Mouse (Mus musculus) brain, embryonic 18.5 days (tissue): ENCODE measurements around the gene 1110008L16Rik.
"Not testable (repeated sequence)": the region's sequence is repeated elsewhere in the genome, so short reads cannot be mapped to it uniquely, and the experiment has no call there.

Experiments
- DNase-seq: peaks from one replicate; pipeline ENCODE4 v3.0.0-alpha.2; 2012; ENCODE audit warnings: low read depth, low spot score

The 1110008L16Rik gene

GRCm38 (mm10) chr12:55343045-55343444 is 43.7 kb downstream of the 1110008L16Rik start:
- DNase-seq: not testable (repeated sequence)

GRCm38 (mm10) chr12:55343998-55344397 is 44.6 kb downstream of the 1110008L16Rik start:
- no peak for DNase-seq

- DNase-seq: no peak
These were observed 45.2 kb downstream of the 1110008L16Rik start for GRCm38 (mm10) chr12:55344583-55344982.

DNA sequence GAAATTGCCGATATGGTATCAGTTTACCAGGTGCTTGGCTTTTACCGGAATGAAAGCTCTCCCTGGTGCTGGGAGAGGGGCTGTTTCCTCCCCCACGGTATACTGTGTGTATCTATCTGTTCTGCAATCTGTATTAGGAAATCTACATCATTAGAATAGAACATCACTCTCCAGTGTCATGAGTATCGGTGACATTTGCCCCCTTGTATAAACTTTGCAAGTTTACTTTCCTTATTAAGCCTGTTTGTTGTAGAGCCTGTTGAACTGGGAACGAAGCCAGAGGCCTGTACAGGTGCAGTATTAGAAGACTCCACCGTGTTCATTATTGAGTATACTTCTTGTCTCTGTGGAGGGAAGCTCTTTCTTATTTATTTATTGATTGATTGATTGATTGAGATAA is 54.0 kb downstream of the 1110008L16Rik start:
- DNase-seq: no peak

- no peak for DNase-seq
These were observed 55.5 kb downstream of the 1110008L16Rik start for GRCm38 (mm10) chr12:55354904-55355303.

DNA sequence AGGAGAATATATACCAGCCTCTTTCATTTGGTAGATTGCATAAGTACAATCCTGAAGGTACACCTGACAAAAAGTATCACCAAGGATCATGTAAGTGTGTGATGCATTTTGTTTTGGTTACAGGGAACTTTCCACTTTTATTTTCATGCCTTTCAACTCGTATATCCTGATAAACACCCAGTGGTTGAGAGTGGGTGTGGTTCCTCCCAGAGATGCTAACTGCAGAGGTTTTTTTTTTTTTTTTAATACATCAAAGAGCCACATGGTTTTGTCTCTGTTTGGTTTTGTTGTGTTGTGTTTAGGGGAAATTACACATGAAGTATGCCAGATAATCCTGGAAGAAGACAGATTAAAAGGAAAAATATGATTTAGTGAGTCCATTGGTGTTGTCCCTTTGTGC is 57.9 kb downstream of the 1110008L16Rik start:
- no peak for DNase-seq

DNA sequence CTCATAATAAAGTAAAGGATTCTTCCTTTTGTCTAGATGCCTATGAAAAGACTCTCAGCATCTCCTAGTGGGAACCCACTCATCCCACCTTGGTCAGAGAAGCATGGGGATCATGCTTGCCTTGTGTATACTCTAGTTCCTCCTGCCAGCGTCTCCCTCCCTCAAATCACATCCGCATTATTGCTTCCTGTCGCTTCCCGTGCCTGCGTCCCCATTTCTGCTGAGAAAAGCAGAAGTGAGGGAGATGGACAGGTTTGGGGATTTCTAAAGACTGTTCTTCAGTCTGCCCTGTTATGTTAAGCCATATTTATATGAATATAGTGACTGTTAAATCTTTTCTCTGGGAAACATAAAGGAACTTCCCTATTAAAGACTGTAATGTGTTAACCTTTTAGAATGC is 61.6 kb downstream of the 1110008L16Rik start:
- DNase-seq: no peak

GRCm38 (mm10) chr12:55365083-55365482 is 65.7 kb downstream of the 1110008L16Rik start:
- no peak for DNase-seq

DNA sequence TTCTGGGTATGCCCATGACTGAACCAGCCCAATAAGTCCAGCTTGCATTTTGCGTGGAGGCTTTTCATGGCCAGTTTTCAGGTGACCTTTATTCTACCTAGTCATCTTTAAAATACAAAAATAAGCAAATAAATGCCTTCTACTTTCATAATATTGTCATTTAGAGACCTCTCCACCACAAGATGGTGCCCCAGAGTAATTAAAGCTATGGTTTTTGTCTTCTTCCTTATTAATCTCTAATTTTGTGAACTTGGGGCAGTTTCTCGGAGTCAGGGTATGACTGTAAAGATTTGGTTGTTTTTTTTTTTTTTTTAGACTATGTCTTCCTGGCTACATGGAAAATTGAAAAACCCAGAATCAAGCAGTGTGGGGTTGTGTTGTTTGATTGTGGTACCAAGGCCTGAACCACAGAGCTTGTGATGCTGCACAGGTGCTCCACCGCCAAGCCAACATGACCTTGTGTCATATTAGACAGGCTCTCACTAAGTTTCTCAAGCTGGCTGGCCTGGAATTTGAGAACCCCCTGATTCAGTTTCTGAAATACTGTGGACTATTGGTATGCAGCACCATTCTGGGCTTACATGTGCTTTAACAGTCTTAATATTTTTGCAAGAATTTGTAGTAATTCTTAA is 73.2 kb downstream of the 1110008L16Rik start:
- no peak for DNase-seq

GRCm38 (mm10) chr12:55376956-55377609 is 77.7 kb downstream of the 1110008L16Rik start:
- no peak for DNase-seq

GRCm38 (mm10) chr12:55377610-55377980 is 78.2 kb downstream of the 1110008L16Rik start:
- DNase-seq: no peak

DNA sequence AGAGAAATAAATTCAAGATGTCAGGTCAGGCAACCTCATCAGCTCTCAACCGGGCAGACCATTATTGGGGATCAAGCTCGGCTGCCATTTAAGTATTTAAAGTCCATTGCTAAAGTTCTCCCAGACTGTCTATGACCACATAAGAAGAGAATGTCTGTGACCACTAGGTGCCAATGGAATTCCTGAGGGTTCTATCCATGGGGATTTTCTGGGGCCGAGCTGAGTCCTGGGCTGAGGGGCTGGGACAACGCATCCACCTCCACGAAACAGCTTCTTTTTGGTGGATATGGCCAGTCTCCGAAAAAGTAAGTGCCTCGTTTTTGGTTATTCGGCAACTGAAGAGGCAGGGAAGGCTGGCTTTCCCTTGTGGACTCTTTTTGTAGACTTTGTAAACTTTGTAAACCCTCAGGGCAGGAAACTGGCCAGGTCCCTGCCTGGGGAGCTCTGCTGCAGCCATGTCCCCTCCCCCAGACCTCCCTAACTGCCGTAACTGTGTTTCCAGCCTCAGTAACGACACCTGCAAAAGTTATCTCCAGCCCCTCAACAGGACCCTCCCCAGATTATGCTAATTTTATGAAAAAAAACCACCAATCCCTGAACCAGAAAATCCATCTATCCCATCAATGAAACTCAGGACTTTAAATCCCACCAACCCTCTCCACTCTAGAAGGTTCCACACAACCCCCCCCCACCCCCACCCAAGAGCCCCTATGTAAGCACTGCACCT is 84.8 kb downstream of the 1110008L16Rik start, which contains the start of gene Psma6:
TSS of gene Psma6 (plus strand) at position 200 of the 727 bp plus-strand sequence.
- DNase-seq: no peak

GRCm38 (mm10) chr12:55384826-55385225 is 85.4 kb downstream of the 1110008L16Rik start:
- DNase-seq: no peak

DNA sequence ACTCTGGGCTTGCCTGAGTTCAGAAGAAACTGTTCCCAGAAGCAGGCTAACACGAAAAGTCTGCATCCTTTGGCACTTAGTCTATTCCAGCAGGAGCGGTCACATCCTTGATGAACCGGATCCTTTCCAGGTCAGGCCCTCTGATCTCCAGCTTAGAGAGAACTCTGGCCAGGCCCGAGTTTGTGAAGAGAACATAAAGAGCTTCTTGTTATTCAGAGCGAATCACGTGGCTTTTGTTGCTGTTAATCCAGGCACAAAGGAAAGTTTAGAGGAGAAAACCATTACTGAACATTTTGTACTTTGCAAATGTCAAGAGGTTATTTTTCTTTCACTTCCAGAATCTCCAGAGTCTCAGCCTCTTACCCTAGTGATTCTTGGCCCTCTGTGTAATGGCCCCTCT is 86.6 kb downstream of the 1110008L16Rik start:
- DNase-seq: no peak

- no peak for DNase-seq
These were observed 87.1 kb downstream of the 1110008L16Rik start for GRCm38 (mm10) chr12:55386456-55386855.

GRCm38 (mm10) chr12:55387083-55387787 is 87.9 kb downstream of the 1110008L16Rik start:
- no peak for DNase-seq

DNA sequence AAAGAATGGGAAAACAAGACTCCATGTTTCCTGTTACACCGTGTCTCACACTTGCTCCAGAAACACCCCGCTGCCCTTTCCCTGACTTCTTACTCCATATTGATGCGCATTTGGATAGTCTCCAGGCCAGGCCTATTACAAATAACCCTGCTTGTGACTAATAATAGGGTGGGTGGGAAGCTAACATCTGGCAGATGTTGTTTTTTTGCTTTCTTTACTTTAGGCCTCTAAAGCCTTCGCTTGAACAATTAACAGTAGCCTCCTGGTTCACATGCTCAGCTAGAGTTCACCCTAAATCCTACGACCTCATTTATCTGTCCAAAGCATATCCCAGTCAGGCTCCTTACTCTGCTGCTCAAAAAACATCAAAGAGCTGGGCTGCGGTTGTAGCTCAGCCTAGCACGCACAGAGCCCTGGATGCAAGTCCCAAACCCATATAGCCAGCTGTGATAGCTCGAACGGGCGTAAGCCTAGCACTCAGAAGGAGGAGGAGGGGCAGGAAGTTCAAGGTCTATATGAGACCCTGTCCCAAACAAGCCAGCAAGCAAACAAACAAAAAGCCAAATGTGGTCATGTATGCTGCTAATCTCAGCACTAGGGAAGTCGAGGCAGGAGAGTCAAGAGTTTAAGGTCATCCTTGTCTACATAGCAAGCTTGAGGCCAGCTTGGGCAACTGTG is 88.5 kb downstream of the 1110008L16Rik start:
- DNase-seq: no peak

DNA sequence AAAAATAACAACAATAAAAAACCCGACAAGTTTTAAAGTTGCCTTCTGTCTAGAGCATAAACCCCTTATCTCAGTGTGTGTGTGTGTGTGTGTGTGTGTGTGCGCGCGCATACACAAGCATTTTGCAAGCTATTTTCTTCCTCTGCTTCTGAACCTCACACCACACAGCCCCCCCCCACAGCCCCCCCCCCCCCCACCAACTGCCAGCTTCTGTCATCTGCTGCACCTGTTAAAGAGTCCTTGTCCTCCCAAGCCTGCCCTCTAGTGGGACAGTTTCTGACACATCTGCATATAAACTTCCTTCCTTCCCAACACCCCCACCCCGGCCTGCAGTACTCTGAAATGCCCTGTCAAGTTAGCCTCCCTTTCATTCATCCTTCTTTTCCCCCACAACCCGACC is 89.1 kb downstream of the 1110008L16Rik start:
- no peak for DNase-seq

DNA sequence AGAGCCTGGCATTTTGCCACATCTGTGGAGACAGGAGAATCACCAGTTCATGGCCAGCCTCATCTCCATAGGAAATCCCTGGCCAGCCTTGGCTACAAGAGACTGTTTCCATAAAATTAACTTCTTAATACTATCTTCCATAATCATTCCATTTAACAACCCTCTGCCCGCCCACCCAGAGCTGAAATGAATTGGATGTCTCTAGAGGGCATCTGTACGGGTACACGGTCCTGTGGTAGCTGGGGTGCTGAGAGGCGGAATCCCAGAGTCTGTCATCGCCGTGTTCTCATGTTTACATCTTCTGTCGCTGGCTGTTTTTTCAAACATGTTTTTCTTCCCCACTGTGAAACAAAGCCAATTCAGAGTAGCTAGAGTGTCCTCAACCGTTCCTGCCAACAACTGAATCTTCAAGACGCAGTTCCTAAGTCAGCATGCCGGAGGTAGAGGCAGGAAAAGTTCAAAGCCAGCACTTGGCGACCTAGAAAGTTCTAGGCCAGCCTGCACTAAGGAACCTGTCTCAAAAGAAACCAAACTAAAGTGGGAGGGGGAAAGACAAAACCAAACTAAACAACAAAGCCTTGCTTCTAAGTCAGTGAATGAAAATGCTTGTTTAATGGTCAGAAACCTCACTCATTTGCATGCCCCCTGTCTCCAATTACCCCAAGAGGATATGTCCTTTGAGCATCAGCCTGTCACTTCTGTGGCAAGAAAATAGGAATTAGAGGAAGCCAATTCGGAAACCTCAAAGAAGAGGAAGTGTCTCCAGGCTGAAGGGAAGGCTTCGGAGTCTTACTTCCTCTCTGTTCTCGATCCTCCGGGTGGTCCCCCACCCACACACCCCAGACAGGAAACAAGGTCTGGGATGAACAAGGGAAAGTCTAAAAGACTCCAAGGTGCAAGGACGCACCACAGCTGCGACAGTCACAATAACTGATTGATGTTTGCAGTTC is 90.0 kb downstream of the 1110008L16Rik start:
- DNase-seq: no peak

DNA sequence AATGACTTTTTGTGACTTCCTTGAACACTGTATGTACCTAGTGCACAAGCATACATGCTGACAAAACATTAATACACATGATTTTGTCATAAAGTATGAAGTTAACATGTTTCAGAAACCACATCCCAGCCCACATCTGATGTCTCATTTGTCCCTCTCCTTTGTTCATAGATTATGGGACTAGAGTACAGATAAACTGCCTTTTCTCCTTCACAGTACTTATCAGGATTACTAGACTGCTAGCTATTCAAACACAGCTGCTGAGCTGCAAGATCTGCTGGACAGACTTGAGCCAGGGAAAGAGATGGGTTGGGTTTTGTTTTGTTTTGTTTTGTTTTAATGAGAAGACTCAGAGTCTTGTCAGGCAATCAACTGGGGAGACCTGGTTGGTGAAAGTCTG is 92.7 kb downstream of the 1110008L16Rik start:
- DNase-seq: no peak
